17 mouse cellular contexts compared by ENCODE assay signal in genomic region chr3:50922832-50923231, GRCm38 (mm10).
DNase-seq lines count a peak whose midpoint lies in the region; ATAC-seq lines count a peak whose summit lies in the region.
"Had no signal": no experiment of that assay in that cellular context is flagged by ENCODE, and none has a peak within 500 bp of the region (broad histone marks: within the 10 kb centered on the region; RNA-seq: fewer than 3 reads in every experiment).

No protein-coding gene starts in this region.

- 61% methylated on average over 5 of the region's 5 CpGs for WGBS in forebrain, embryonic 13.5 days
- WGBS in forebrain, embryonic 11.5 days, result 75% methylated on average over 5 of the region's 5 CpGs
- 87% methylated on average over 5 of the region's 5 CpGs for whole genome bisulfite sequencing in midbrain, embryonic 11.5 days
- 61% methylated on average over 5 of the region's 5 CpGs for WGBS in midbrain, embryonic 15.5 days
- WGBS in forebrain, embryonic 16.5 days, result 33% methylated on average over 5 of the region's 5 CpGs

- H3K27ac ChIP-seq in forebrain, embryonic 13.5 days, result peak overlapping the region; percentile 40; the same call in 1 of the 2 replicates
- no peak overlapping the region for H3K27ac ChIP-seq in forebrain, embryonic 11.5 days (ENCODE audit: low read depth, low read length)
- no peak overlapping the region for H3K27ac ChIP-seq in midbrain, embryonic 11.5 days (ENCODE audit: low read depth, low read length)
- no peak overlapping the region for H3K27ac ChIP-seq in midbrain, embryonic 15.5 days
- H3K27ac ChIP-seq in forebrain, embryonic 16.5 days (ENCODE audit: low read length), result peak overlapping the region; percentile 20; the same call in 1 of the 2 replicates
- H3K27ac ChIP-seq: embryonic facial prominence, embryonic 13.5 days; heart, embryonic 13.5 days; hindbrain, embryonic 12.5 days had no signal

- no peaks in the 10 kb centered on the region for H3K9me3 ChIP-seq in forebrain, embryonic 13.5 days (replicated peaks)
- no peaks in the 10 kb centered on the region for H3K9me3 ChIP-seq in forebrain, embryonic 11.5 days (ENCODE audit: control insufficient read depth, low read length)
- no peaks in the 10 kb centered on the region for H3K9me3 ChIP-seq in midbrain, embryonic 11.5 days (ENCODE audit: control insufficient read depth, low read length)
- H3K9me3 ChIP-seq in midbrain, embryonic 15.5 days, result no peaks in the 10 kb centered on the region
- H3K9me3 ChIP-seq in forebrain, embryonic 16.5 days (ENCODE audit: control insufficient read depth, low read length), result no peaks in the 10 kb centered on the region; the same call in 1 of the 2 replicates
- H3K9me3 ChIP-seq: embryonic facial prominence, embryonic 13.5 days; heart, embryonic 13.5 days; hindbrain, embryonic 12.5 days had no signal

- H3K4me1 ChIP-seq in forebrain, embryonic 13.5 days, result peaks cover 27% of the 10 kb centered on the region
- H3K4me1 ChIP-seq in forebrain, embryonic 11.5 days (replicated peaks; ENCODE audit: control insufficient read depth, insufficient read depth, low read length), result no peaks in the 10 kb centered on the region
- H3K4me1 ChIP-seq in midbrain, embryonic 11.5 days (ENCODE audit: control insufficient read depth, insufficient read depth, low read length), result no peaks in the 10 kb centered on the region; the same call in 1 of the 2 replicates
- no peaks in the 10 kb centered on the region; the same call in 1 of the 2 replicates for H3K4me1 ChIP-seq in midbrain, embryonic 15.5 days
- peaks cover 7% of the 10 kb centered on the region; the same call in 1 of the 2 replicates for H3K4me1 ChIP-seq in forebrain, embryonic 16.5 days (replicated peaks; ENCODE audit: control insufficient read depth, insufficient read depth, low read length)
- H3K4me1 ChIP-seq: embryonic facial prominence, embryonic 13.5 days; heart, embryonic 13.5 days had no signal

- no peaks in the 10 kb centered on the region for H3K36me3 ChIP-seq in forebrain, embryonic 13.5 days (ENCODE audit: poor library complexity, severe bottlenecking)
- no peaks in the 10 kb centered on the region for H3K36me3 ChIP-seq in forebrain, embryonic 11.5 days (ENCODE audit: control insufficient read depth, insufficient read depth, low read length)
- H3K36me3 ChIP-seq in midbrain, embryonic 11.5 days (ENCODE audit: control insufficient read depth, insufficient read depth, low read length), result no peaks in the 10 kb centered on the region
- H3K36me3 ChIP-seq in midbrain, embryonic 15.5 days (replicated peaks), result no peaks in the 10 kb centered on the region
- no peaks in the 10 kb centered on the region for H3K36me3 ChIP-seq in forebrain, embryonic 16.5 days (ENCODE audit: control insufficient read depth, insufficient read depth)
- H3K36me3 ChIP-seq: embryonic facial prominence, embryonic 13.5 days; heart, embryonic 13.5 days; hindbrain, embryonic 12.5 days had no signal

- no peaks in the 10 kb centered on the region for H3K27me3 ChIP-seq in forebrain, embryonic 13.5 days
- no peaks in the 10 kb centered on the region for H3K27me3 ChIP-seq in forebrain, embryonic 11.5 days (ENCODE audit: control insufficient read depth, insufficient read depth, low read length)
- H3K27me3 ChIP-seq in midbrain, embryonic 11.5 days (ENCODE audit: control insufficient read depth, insufficient read depth, low read length), result no peaks in the 10 kb centered on the region
- no peaks in the 10 kb centered on the region for H3K27me3 ChIP-seq in midbrain, embryonic 15.5 days (replicated peaks)
- no peaks in the 10 kb centered on the region for H3K27me3 ChIP-seq in forebrain, embryonic 16.5 days (replicated peaks; ENCODE audit: control insufficient read depth, insufficient read depth, low read length)
- H3K27me3 ChIP-seq: embryonic facial prominence, embryonic 13.5 days; heart, embryonic 13.5 days; hindbrain, embryonic 12.5 days had no signal

- no peak overlapping the region for H3K4me3 ChIP-seq in forebrain, embryonic 13.5 days
- H3K4me3 ChIP-seq in forebrain, embryonic 11.5 days (ENCODE audit: low read depth, low read length), result no peak overlapping the region
- H3K4me3 ChIP-seq in midbrain, embryonic 11.5 days (ENCODE audit: low read depth, low read length), result no peak overlapping the region
- no peak overlapping the region for H3K4me3 ChIP-seq in midbrain, embryonic 15.5 days
- H3K4me3 ChIP-seq in forebrain, embryonic 16.5 days (replicated peaks; ENCODE audit: low read length), result no peak overlapping the region
- H3K4me3 ChIP-seq: embryonic facial prominence, embryonic 13.5 days; heart, embryonic 13.5 days; hindbrain, embryonic 12.5 days had no signal

- H3K9ac ChIP-seq in forebrain, embryonic 13.5 days, result no peak overlapping the region
- no peak overlapping the region for H3K9ac ChIP-seq in forebrain, embryonic 11.5 days (ENCODE audit: low read length)
- H3K9ac ChIP-seq in midbrain, embryonic 11.5 days (ENCODE audit: low read length), result no peak overlapping the region
- no peak overlapping the region for H3K9ac ChIP-seq in midbrain, embryonic 15.5 days
- H3K9ac ChIP-seq in forebrain, embryonic 16.5 days (replicated peaks; ENCODE audit: low read depth, low read length), result no peak overlapping the region
- H3K9ac ChIP-seq: embryonic facial prominence, embryonic 13.5 days; heart, embryonic 13.5 days; hindbrain, embryonic 12.5 days had no signal

- no peak for DNase-seq in forebrain, embryonic 11.5 days (ENCODE audit: low spot score)
- peak; percentile 81 for DNase-seq in midbrain, embryonic 11.5 days (ENCODE audit: low spot score, missing footprints)
- no peak for DNase-seq in ovary, postnatal 36 days (ENCODE audit: low spot score)
- DNase-seq: adrenal gland, postnatal 10 days; cerebellum, adult 11-12 months; cerebellum, adult 9-10 months; cerebellum, postnatal 25 days; gastrocnemius, postnatal 25 days; heart, adult 11 months; heart, postnatal 4 days had no signal

- H3K4me2 ChIP-seq in forebrain, embryonic 13.5 days, result no peak overlapping the region
- H3K4me2 ChIP-seq in forebrain, embryonic 11.5 days (ENCODE audit: low read depth, low read length, severe bottlenecking), result no peak overlapping the region
- no peak overlapping the region for H3K4me2 ChIP-seq in midbrain, embryonic 11.5 days
- no peak overlapping the region for H3K4me2 ChIP-seq in midbrain, embryonic 15.5 days
- peak overlapping the region; percentile 5; the same call in 1 of the 2 replicates for H3K4me2 ChIP-seq in forebrain, embryonic 16.5 days (ENCODE audit: low read length)
- H3K4me2 ChIP-seq: embryonic facial prominence, embryonic 13.5 days; heart, embryonic 13.5 days; hindbrain, embryonic 12.5 days had no signal

- ATAC-seq in forebrain, embryonic 13.5 days, result no peak
- no peak for ATAC-seq in forebrain, embryonic 11.5 days (replicated peaks; ENCODE audit: low FRiP score)
- ATAC-seq in midbrain, embryonic 11.5 days (ENCODE audit: low FRiP score), result no peak
- no peak for ATAC-seq in midbrain, embryonic 15.5 days (replicated peaks)
- ATAC-seq in forebrain, embryonic 16.5 days, result 0 out of 2 replicates have a peak, but pooled peaks have one; percentile 37
- no peak for ATAC-seq in erythroblast, adult 5-6 weeks (replicated peaks; ENCODE audit: low FRiP score, poor library complexity, severe bottlenecking)

Comparison
In these comparisons a context has a peak if more than half of its experiments do, and no peak if none do; other contexts are left out.
1. H3K27ac ChIP-seq: peak in forebrain, embryonic 13.5 days (single experiment) and forebrain, embryonic 16.5 days (single experiment); none in forebrain, embryonic 11.5 days (single experiment), midbrain, embryonic 11.5 days (single experiment) and midbrain, embryonic 15.5 days (single experiment).